Mouse (Mus musculus): Measurements from ENCODE around the gene Ptger1. TPM values are rescaled to one million over a fixed set of nuclear protein-coding genes. Genes with fewer than 3 reads are reported as not detected.
A peak's percentile ranks its signal among the peaks of the same experiment; 100 is the strongest.

The Ptger1 gene
- total and polyA plus RNA-seq, 3 experiments, result 0.38 to 1.8 TPM; not detected in 1

- TF ChIP-seq GATA2 (IDR thresholded peaks at IDR 0.05; ENCODE audit: borderline replicate concordance, low read depth, low read length) (no peak), CTCF (IDR thresholded peaks at IDR 0.05; ENCODE audit: low read depth, low read length) (peak; percentile 95)
- peak; percentile 79 for DNase-seq (ENCODE audit: low spot score)
- Histone ChIP-seq H3K27me3 (ENCODE audit: insufficient read depth, low read length) (no peaks in the 10 kb centered on the region), H3K4me3 (ENCODE audit: low read depth, low read length) (no peak overlapping the region), H3K9me3 (replicated peaks) (no peaks in the 10 kb centered on the region), H3K36me3 (replicated peaks) (peaks cover 65% of the 10 kb centered on the region), H3K4me1 (ENCODE audit: insufficient read depth, low read depth, low read length) (peaks cover 27% of the 10 kb centered on the region)
- ATAC-seq (ENCODE audit: extremely low read depth, insufficient number of reproducible peaks, low FRiP score, poor library complexity, severe bottlenecking), result peak; percentile 51
These were observed 4.1 kb upstream of the Ptger1 start for GRCm38 (mm10) chr8:83662421-83662826.

GRCm38 (mm10) chr8:83664096-83664495 is 2.4 kb upstream of the Ptger1 start:
- Histone ChIP-seq H3K9me3 (replicated peaks) (peaks cover 11% of the 10 kb centered on the region), H3K4me1 (ENCODE audit: insufficient read depth, low read depth, low read length) (peaks cover 30% of the 10 kb centered on the region), H3K4me3 (ENCODE audit: low read depth, low read length) (no peak overlapping the region), H3K27me3 (ENCODE audit: insufficient read depth, low read length) (no peaks in the 10 kb centered on the region; the same call in 1 of the 2 replicates), H3K36me3 (replicated peaks) (peaks cover 71% of the 10 kb centered on the region)
- no peak for ATAC-seq (ENCODE audit: extremely low read depth, insufficient number of reproducible peaks, low FRiP score, poor library complexity, severe bottlenecking)
- no peak for TF ChIP-seq CTCF (IDR thresholded peaks at IDR 0.05; ENCODE audit: low read depth, low read length)
- TF ChIP-seq GATA1 (IDR thresholded peaks at IDR 0.05; ENCODE audit: borderline replicate concordance, low read length), result no peak
- no peak for TF ChIP-seq POLR2AphosphoS5 (IDR thresholded peaks at IDR 0.05; ENCODE audit: insufficient replicate concordance, low read depth, low read length)
- no peak for TF ChIP-seq GATA2 (IDR thresholded peaks at IDR 0.05; ENCODE audit: borderline replicate concordance, low read depth, low read length)
- no peak for TF ChIP-seq TAL1 (conservative IDR thresholded peaks at IDR 0.05; ENCODE audit: low read depth, low read length)
- no peak for DNase-seq (ENCODE audit: low spot score)

- ATAC-seq (ENCODE audit: extremely low read depth, insufficient number of reproducible peaks, low FRiP score, poor library complexity, severe bottlenecking) (no peak), DNase-seq (ENCODE audit: low spot score) (no peak)
- Histone ChIP-seq H3K4me1 (ENCODE audit: insufficient read depth, low read depth, low read length) (peaks cover 30% of the 10 kb centered on the region), H3K9me3 (replicated peaks) (peaks cover 13% of the 10 kb centered on the region), H3K4me3 (ENCODE audit: low read depth, low read length) (no peak overlapping the region), H3K27me3 (ENCODE audit: insufficient read depth, low read length) (no peaks in the 10 kb centered on the region; the same call in 1 of the 2 replicates), H3K36me3 (replicated peaks) (peaks cover 77% of the 10 kb centered on the region)
- TF ChIP-seq GATA1 (IDR thresholded peaks at IDR 0.05; ENCODE audit: borderline replicate concordance, low read length) (no peak), TAL1 (conservative IDR thresholded peaks at IDR 0.05; ENCODE audit: low read depth, low read length) (no peak), POLR2AphosphoS5 (IDR thresholded peaks at IDR 0.05; ENCODE audit: insufficient replicate concordance, low read depth, low read length) (no peak), GATA2 (IDR thresholded peaks at IDR 0.05; ENCODE audit: borderline replicate concordance, low read depth, low read length) (no peak), CTCF (IDR thresholded peaks at IDR 0.05; ENCODE audit: low read depth, low read length) (no peak)
These were observed 1.4 kb upstream of the Ptger1 start for GRCm38 (mm10) chr8:83664931-83665625.

DNA sequence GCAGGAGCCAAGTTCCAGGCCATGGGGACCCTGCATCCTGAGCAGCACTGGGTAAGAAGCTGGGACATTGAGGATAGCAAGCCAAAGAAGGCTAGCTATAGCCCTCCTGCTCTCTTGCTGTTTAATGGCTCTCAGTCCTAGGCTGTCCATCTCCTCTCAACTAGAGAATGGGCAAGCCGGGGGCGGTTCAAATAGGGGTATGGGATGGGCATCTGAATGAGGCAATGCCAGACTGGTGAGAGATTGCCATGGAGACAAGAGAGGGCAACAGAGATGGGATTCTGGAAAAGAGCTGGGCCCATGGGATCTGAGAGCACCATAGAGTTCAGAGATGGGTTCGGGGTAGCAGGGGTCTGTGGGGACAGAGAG is 372 bp downstream of the Ptger1 start:
- H3K27me3 ChIP-seq (ENCODE audit: insufficient read depth, low read length), result no peaks in the 10 kb centered on the region; the same call in 1 of the 2 replicates
- H3K36me3 ChIP-seq (replicated peaks), result peaks cover 80% of the 10 kb centered on the region
- TF ChIP-seq GATA2 (IDR thresholded peaks at IDR 0.05; ENCODE audit: borderline replicate concordance, low read depth, low read length), result no peak
- TF ChIP-seq GATA1 (IDR thresholded peaks at IDR 0.05; ENCODE audit: borderline replicate concordance, low read length), result no peak
- TF ChIP-seq POLR2AphosphoS5 (IDR thresholded peaks at IDR 0.05; ENCODE audit: insufficient replicate concordance, low read depth, low read length), result no peak
- no peak for TF ChIP-seq CTCF (IDR thresholded peaks at IDR 0.05; ENCODE audit: low read depth, low read length)
- no peak for TF ChIP-seq TAL1 (conservative IDR thresholded peaks at IDR 0.05; ENCODE audit: low read depth, low read length)
- peaks cover 13% of the 10 kb centered on the region for H3K9me3 ChIP-seq (replicated peaks)
- H3K4me1 ChIP-seq (ENCODE audit: insufficient read depth, low read depth, low read length), result peaks cover 26% of the 10 kb centered on the region
- no peak for DNase-seq (ENCODE audit: low spot score)
- no peak for ATAC-seq (ENCODE audit: extremely low read depth, insufficient number of reproducible peaks, low FRiP score, poor library complexity, severe bottlenecking)
- no peak overlapping the region for H3K4me3 ChIP-seq (ENCODE audit: low read depth, low read length)

- no peak for TF ChIP-seq CTCF (IDR thresholded peaks at IDR 0.05; ENCODE audit: low read depth, low read length)
- DNase-seq (ENCODE audit: low spot score) (no peak), ATAC-seq (ENCODE audit: extremely low read depth, insufficient number of reproducible peaks, low FRiP score, poor library complexity, severe bottlenecking) (no peak)
- Histone ChIP-seq H3K4me1 (ENCODE audit: insufficient read depth, low read depth, low read length) (peaks cover 19% of the 10 kb centered on the region), H3K9me3 (replicated peaks) (peaks cover 13% of the 10 kb centered on the region), H3K4me3 (ENCODE audit: low read depth, low read length) (peak overlapping the region; percentile 13; the same call in 1 of the 2 replicates), H3K36me3 (replicated peaks) (peaks cover 81% of the 10 kb centered on the region), H3K27me3 (ENCODE audit: insufficient read depth, low read length) (no peaks in the 10 kb centered on the region; the same call in 1 of the 2 replicates)
These were observed 1.0 kb downstream of the Ptger1 start for GRCm38 (mm10) chr8:83667526-83667925.

- Histone ChIP-seq H3K9me3 (replicated peaks) (peaks cover 13% of the 10 kb centered on the region), H3K4me1 (ENCODE audit: insufficient read depth, low read depth, low read length) (peaks cover 15% of the 10 kb centered on the region), H3K4me3 (ENCODE audit: low read depth, low read length) (peak overlapping the region; percentile 13), H3K27me3 (ENCODE audit: insufficient read depth, low read length) (no peaks in the 10 kb centered on the region; the same call in 1 of the 2 replicates), H3K36me3 (replicated peaks) (peaks cover 81% of the 10 kb centered on the region)
- DNase-seq (ENCODE audit: low spot score) (no peak), ATAC-seq (ENCODE audit: extremely low read depth, insufficient number of reproducible peaks, low FRiP score, poor library complexity, severe bottlenecking) (no peak)
- TF ChIP-seq POLR2AphosphoS5 (IDR thresholded peaks at IDR 0.05; ENCODE audit: insufficient replicate concordance, low read depth, low read length) (no peak), CTCF (IDR thresholded peaks at IDR 0.05; ENCODE audit: low read depth, low read length) (no peak), GATA2 (IDR thresholded peaks at IDR 0.05; ENCODE audit: borderline replicate concordance, low read depth, low read length) (no peak), GATA1 (IDR thresholded peaks at IDR 0.05; ENCODE audit: borderline replicate concordance, low read length) (no peak), TAL1 (conservative IDR thresholded peaks at IDR 0.05; ENCODE audit: low read depth, low read length) (no peak)
These were observed 1.8 kb downstream of the Ptger1 start for GRCm38 (mm10) chr8:83668010-83668916.
